Mouse (Mus musculus) thymus, postnatal 10 days (tissue): Measurements from ENCODE around the gene Spata25.
"Not testable (repeated sequence)": the region's sequence is repeated elsewhere in the genome, so short reads cannot be mapped to it uniquely, and the experiment has no call there.

Experiments
- DNase-seq, 2 experiments: peaks; one replicate each; pipeline ENCODE4 v3.0.0; 2021; ENCODE audit warnings: low spot score in 2 of 2

Gene Spata25

DNA sequence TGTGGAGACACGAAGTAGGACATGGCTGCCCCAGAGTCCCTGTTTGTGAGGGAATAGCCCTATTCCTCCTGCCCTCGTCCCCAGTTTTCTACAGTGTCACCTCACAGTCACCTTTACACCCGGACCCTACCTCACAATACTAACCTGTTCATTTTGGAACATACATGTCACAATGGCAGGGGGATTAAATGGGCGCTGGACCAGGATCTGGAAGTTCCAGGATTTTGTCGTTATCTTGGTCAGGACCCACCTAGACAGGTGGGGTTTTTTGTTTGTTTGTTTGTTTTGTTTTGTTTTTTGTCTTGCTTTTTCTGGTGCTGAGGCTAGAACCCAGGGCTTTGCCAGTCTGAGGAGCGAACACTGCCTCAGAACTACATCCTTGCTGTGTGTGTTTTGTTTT is at the start of gene Spata25:
Gene Spata25, minus strand, starts transcription at position 101 of the 400 bp plus-strand sequence.
- DNase-seq, result no peak

DNA sequence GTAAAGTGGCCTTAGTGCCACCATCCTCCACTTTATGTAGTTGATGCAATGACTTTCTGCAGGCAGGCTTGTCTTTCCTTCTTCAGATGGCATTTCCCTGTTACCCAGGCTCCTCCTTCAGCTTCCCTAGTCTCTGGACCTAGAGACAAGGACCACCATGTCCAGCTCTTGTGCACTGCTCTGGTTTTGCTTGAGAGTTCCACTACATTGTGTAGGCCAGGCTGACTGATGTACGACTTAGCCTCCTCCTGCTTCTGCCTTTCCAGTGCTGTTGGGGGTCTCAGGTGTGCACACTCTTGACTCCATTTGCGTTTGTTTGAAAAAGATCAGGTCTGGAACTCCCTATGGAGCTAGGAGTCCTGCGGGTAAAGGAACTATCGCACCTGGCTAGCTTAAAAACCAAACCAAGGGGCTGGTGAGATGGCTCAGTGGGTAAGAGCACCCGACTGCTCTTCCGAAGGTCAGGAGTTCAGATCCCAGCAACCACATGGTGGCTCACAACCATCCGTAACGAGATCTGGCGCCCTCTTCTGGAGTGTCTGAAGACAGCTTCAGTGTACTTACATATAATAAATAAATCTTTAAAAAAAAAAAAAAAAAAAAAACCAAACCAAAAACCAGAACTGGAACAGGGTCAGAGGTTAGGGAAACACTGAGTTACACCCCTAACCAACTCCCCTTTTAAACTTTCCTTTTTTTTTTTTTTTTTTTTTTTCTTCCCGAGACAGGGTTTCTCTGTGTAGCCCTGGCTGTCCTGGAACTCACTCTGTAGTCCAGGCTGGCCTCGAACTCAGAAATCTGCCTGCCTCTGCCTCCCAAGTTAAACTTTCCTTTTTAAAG is 49.3 kb upstream of the Spata25 start:
- DNase-seq, result not testable (repeated sequence)

DNA sequence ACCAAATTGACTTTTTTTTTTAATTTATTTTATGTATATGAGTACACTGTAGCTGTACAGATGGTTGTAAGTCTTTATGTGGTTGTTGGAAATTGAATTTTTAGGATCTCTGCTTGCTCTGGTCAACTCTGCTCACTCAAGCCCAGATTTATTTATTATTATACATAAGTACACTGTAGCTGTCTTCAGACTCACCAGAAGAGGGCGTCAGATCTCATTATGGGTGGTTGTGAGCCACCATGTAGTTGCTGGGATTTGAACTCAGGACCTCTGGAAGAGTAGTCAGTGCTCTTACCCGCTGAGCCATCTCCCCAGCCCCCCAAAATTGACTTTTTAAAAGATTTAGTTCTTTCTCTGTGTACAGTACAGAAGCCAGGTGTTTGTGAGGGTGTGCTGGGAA is 47.3 kb upstream of the Spata25 start:
- not testable (repeated sequence) for DNase-seq

DNA sequence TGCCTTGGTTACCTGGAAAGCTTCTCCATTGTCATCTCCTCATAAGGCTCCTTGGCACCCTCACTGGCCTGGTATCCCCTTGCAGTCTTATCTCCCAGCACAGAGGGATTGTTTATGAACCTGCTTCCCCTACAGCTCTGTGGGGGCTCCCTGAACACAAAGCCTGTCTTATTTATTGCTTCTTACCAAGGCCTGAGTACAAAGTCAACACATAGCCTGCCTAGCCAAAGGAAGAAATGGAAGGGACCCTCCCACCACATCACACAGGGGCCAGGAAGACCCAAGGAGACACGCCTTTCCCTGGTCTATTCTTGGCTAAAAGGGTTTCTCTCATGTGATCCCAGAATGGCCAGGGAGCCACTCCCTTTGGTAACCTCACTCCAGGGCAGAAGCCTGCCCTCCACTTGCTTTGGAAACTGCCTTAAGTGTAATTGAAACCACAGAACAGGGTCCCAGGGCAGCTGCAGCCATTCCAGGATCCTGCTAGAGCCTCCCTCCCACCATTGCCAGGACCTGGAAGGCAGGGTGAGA is 46.0 kb upstream of the Spata25 start:
- no peak for DNase-seq

DNA sequence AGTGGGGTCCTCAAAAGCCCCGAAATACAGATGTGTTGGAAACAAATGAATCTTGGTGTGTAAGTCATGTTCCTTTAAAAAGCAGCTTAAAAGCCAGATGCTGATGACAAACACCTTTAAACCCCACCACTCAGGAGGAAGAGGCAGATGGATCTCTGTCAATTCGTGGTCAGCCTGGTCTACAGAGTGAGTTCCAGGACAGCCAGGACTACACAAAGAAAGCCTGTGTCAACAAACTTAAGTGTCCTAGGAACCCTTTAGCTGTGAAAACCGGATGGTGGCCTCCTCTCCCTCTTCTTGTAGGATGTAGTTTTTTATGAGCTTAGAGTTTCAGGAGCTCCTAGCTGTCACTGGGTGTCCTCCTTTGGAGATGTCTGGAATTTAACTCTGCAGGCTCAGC is 45.3 kb upstream of the Spata25 start:
- no peak for DNase-seq

DNA sequence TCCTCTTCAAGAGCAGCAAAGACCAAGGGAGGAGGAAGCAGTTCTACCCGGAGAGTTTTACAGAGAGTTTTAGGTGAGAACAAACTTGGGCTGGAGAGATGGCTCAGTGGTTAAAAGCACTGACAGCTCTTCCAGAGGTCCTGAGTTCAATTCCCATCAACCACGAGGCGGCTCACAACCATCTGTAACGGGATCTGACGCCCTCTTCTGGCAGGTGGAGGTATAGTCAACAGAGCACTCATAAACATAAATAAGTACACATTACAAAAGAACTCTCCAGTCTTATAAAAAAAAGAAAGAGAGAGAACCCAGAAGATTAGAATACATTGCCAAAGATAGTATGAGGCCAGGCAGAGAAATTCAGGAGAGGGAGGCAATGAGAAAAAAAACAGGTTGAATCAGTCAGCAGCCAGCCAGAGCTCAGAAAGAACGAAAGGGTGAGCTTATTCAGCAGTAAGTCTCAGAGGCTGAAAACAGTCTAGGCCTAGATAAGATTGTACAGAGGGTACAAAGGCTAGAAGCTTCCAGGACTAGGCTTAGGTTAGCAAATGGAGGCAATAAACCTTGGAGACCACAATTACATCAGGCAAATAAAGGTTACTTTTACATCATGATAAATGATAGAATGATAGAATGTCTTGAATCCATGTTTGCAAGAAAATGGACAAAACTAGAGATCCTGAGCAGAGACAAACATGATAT is 43.4 kb upstream of the Spata25 start:
- no peak for DNase-seq

DNA sequence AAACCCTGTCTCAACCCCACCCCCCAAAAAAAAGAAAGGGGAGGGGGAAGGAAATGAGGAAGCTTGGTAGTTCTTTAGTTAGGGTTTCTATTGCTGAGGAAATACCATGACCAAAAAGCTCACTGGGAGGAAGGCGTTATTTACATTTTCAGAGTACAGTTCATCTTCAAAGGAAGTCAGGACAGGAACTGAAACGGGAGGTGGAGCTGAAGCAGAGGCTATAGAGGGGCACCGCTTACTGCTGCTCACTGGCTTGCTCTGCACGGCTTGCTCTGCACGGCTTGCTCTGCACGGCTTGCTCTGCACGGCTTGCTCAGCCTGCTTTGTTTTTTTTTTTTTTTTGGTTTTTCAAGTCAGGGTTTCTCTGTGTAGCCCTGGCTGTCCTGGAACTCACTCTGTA is 40.2 kb upstream of the Spata25 start:
- no peak for DNase-seq

DNA sequence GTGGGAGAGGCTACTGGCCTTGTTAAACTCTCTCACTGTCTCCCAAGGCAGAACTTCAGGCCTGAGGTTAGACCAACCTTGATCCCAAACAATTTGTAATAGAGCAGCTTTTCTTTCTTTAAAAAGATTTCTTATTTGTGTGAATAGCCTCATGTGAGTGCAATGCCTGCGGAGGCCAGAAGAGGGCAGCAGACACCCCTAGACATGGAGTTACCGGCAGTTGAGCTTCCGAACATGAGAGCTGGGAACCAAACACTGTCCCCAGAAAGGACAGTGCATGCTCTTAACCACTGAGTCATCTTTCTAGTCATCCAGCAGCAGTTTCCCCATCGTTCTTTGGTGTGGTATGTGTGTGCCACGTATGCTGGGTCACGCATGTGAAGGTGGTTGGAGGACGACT is 39.2 kb upstream of the Spata25 start:
- DNase-seq, result no peak

DNA sequence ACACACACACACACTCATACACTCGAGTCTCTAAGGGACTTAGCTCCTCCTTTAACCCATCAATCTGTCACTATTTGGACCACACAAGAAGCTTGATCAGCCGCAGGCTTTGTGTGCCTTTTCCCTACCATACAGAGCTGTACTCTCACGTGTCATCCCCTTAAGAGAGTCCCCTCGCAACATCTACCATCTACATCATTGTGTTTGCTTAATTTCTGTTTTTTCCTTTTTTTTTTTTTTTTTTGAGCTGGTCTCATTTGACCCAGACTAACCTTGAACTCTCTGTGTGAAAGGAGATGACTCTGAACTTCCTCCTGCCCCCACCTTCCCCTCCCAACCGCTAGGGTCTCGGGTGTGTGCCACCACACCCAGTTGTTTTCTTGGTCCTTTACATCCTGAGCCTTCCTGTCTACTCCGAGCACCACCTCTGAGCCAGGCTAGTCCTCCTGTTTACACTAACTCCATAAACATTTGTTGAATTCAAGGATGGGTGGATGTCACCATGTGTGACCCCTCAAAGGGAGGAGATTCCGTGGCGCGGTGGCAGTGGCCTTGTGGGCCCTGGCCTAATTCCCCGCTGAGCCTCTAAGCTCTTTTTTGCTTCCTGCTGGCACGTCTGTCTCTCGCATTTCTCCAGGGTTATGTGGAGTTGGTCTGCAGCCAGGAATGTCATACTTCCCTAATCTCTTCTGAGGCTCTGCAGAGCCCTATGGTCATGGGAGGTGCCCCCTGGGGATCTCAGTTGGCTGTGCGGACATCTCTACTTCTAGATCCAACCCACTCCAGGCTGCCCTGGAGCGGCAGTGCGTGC is 38.6 kb upstream of the Spata25 start:
- DNase-seq, result no peak

DNA sequence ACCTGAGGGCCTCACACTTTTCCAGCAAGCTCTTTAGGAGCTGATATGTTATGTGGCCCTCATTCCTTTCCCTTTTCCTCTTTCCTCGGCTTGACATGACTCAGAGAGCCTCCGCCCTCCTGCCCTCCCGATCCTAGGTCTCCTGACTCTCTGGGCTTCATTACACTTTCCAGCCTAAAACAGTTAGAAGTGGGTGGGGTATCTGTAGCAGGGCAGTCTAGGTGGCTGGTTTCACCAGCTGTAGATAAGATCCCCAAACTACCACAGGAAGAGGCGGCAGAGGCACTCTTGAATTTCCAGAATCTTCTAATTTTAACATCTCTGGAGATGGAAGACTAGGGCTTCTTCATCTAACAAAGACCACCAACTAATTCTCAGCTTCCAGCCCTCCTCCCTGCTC is 36.3 kb upstream of the Spata25 start:
- DNase-seq, result no peak

DNA sequence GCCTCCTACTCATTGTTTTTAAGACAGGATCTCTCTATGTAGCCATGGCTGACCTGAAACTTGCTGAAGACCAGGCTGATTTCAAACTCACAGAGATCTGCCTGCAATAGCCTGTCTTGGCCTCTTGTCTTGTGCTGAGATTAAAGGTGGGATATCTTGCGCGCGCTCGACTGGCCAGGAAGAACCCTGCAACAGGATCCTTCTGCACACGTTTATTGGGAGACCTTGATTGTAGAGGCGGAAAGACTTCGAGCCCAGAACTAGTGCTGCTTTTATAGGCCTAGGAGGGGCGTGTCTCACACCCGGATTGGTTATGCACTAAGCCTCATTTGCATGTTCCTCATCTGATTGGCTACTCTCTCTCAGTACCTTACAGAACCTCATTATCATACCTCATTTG is 35.1 kb upstream of the Spata25 start:
- not testable (repeated sequence) for DNase-seq

DNA sequence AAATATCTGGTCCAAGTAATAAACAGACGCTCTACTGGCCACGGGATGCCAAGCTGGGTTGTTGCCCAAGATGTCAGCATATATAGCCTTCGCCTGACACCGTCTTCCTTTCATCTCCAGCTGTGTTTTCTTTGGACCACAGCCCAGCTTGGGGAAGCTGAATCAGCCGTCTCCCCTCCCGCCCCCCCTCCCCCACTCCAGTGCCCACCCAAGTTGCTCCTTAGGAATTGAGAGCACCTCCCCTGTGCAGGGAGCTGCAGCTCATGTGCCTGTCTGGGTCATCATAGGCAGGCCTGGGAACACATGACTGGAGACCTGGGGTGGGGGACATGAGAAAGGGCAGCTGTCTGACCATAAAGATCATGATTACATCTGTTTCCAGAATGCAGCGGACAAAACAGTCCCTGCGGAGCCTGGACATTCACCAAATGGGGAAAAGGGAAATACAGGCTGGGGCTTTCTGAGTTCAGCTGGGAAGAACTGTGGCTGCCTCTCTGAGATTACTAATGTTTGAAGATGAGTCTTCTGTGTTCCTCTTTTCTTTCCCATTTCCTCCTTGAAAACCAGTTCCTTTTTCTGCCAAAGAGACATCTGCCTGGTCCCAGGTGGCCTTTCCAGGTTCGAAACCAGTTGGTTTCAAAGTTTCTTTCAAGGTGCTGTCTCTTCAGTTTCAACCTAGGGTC is 34.0 kb upstream of the Spata25 start:
- no peak for DNase-seq

DNA sequence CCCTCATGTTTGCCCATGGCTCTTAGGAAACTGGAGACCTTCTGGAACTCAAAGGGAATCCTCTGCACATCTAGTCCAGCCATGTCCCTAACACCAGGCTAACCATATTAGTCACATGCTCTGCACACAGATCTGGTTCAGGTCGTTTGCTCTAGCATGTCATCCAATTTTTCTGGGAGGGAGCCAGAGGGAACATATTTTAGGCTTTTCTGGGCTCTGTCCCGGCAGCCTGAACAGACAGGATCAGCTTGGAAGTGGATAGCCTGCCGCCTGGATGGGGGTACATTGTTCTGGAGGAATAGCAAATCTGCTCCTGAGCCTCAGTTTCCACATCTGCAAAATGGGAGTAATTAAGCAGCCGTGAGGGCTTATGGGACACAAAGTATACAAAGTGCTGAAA is 32.8 kb upstream of the Spata25 start:
- DNase-seq, result no peak

DNA sequence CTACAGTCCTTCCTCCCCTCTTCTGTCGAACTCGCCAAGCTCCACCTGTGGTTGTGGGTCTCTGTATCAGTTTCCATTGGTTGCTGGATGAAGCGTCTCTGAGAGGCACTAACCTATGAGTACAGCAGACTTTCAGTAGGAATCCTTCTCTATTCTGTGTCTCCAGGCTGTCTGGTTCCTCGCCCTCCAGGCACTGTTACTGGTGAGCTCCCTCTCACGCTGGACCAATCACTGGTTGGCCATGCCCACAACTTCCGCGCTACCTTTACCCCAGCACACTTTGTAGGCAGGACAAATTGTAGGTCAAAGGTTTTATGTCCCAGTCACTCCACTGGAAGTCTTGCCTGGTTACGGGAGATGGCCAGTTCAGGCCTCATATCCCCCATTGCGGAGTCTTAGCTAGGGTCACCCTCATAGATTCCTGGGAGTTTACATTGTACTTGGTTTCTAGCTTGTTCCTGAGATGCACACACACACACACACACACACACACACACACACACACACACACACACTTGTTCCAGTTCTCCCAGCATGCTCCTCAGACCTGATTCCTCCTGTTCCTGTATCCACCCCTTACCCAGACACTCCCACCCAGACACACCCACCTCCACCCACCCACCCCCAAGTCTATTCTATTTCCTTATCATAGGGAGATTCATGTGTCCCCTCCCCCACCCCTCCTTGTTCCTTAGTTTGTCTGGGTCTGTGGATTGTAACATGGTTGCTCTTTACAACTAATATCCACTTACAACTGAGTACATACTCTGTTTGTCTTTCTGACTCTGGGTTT is 31.5 kb upstream of the Spata25 start:
- DNase-seq, result no peak

DNA sequence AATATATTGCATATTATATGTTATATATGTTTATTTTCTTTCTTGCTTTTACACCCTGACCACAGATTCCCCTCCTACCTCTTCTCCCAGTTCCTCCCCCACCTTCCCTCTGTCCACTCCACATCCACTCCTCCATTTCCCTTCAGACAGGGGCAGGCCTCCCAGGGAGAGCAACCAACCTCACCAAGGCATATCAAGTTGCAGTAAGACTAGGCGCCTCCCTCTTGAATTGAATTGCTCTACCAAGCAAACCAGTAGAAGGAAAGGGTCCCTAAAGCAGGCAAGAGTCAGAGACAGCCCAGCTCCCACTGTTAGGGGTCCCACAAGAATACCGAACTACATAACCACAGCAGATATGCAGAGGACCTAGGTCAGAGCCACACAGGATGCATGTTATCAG is 30.8 kb upstream of the Spata25 start:
- no peak for DNase-seq

DNA sequence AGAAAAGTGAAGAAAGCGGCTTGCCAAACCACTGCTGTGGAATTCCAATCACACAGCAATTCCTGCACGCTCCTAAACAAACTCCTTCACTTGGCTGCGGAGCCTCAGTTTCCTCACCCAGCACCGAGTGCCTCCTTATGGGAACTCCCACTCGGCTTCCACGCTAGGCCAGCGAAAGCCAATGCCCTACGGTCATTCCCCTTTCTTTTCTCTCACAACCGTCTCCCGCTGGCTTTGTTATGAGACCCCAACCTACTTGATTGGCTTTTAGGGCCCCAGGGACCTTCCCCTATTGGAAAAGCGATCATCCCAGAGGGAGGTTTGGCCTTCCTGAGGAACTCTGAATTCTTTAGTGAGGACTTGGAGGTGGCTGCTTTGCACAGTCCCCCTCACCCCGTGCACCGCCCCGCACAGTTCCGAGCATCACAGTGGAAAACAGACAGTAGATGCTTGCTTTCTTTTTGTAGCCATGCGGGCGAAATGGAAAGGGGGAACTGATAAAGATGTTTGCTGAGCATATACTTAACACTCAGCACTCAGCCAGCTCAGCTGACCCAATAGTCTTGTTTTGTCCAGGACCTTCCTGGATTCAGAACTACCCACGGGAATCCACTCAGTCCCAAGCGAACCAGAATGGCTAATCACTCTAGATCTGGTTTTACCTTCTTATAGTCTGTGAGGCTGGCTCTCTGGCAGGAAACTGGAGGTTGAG is 29.7 kb upstream of the Spata25 start:
- no peak for DNase-seq

DNA sequence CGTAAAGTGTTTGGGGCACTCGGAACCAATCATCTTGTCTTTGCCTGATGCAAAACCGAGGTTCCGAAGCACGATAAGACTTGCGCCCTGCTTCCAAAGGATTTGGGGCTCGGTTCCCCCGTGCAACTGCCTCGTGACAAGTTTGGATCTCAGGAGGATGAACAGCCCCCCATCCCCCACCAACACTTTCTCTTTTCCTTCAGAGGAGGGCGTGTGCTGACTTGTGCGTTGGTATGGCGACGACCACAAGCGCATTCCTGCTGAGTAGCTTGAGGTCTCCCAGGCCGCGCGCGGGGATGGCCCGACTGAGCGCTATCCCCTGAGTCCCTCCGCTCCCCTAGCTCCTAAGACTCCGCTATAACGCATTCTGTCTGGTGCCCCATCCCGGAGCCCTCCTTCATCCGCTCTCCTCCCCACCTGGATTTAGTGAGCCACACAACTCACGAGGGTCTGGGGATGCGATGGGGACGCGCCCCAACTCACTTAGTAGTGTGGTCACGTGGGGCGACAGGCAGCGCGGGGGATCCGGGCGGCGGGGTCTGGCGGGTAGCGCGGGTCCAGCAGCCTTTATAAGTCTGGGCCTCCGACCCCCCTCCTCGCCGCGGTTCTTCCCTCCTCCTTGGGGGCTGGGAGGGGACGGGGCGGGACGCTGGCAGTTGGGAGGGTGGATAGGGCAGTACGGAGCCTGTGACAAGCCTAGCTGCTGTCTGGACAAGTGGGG is 28.9 kb upstream of the Spata25 start, which contains the start of gene Pltp:
Gene Pltp, minus strand, starts transcription at position 611 of the 721 bp plus-strand sequence.
- no peak for DNase-seq

DNA sequence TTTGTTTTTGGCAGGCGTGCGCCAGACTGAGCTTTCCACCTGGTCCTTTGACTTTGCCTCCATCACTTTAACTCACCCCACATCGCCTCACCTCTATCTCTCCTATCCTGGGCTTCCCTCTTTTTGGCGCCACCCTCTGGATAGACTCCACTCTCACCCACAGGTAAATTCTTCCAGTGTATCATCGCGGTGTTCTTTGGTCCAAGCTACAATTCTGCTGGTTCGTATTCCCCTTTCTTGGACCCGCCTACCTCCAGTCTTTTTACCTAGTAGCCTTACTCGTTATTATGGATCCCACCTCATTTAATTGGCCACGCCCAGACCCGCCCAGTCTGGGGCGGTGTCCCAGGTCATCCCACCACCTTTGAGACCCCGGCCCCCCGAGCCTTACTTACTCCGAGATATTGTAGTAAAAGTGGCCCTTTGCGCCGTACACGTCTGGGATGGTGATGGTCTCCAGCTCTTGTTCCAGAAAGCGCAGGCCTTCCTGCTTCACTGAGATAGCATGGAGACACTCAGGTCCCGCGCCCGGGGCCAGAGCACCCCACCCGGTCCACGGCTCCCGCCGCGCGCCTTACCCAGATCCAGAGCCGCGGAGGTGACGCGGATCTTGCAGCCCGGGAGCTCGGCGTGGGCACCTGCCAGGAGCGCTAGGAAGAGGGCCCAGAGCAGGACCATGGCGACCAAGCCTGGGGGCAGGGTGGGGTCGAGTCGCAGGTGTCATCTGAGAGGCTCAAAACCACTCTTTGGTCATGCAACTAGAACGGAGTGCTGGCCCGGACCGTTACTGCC is 28.2 kb upstream of the Spata25 start:
- DNase-seq, result no peak
